Mouse (Mus musculus) cerebellum, postnatal 14 days (tissue): Measurements from ENCODE around the gene Gm6337.
"Not testable (repeated sequence)": the region's sequence is repeated elsewhere in the genome, so short reads cannot be mapped to it uniquely, and the experiment has no call there.

ENCODE experiments used
- DNase-seq, 2 experiments: peaks; one replicate each; pipeline ENCODE4 v3.0.0; 2021; ENCODE audit warnings: mixed read lengths in 2 of 2

Gene Gm6337

GRCm38 (mm10) chr14:6058167-6058566 lies at the start of gene Gm6337:
Gene Gm6337, minus strand, starts transcription at chr14:6058267.
- DNase-seq: not testable (repeated sequence)

DNA sequence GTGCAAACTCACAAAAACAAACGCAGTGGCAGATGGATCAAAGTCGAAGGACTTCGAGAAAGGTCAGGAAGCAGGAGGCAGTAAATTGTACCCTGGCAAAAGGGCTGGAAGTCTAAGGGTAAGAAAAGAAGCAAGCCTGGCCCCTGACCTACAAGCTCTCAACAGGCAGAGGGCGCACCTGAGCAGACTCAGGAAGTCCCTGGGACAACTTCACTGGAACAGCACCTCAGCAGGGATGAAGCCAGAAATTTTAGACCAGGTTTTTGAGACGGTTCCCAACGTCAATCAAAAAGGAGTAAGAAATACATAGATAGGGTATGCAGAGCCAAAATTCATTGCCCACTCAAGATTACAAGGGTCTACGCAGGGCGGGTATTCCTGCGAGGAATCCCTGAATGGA lies 49.4 kb upstream of the Gm6337 start:
- DNase-seq: peak in 1 of 2 experiments; percentile 3

- DNase-seq: not testable (repeated sequence)
Measured at GRCm38 (mm10) chr14:6093842-6094241, 35.8 kb upstream of the Gm6337 start, which contains the start of gene Gm8206. Gene Gm8206, minus strand, starts transcription at chr14:6093942.
